Mouse (Mus musculus) C2C12 (cell line): ENCODE data around the gene Ngf. TPM values are rescaled to one million over a fixed set of nuclear protein-coding genes. Genes with fewer than 3 reads are reported as not detected.

Source experiments
- H3K27me3 ChIP-seq: one replicate; pipeline ENCODE4 v1.6.1; 2011; ENCODE audit not compliant: control insufficient read depth, insufficient read depth, insufficient read length
- H3K36me3 ChIP-seq: one replicate; pipeline ENCODE4 v1.6.1; 2011; ENCODE audit not compliant: control insufficient read depth, insufficient read depth
- H3K4me3 ChIP-seq: one replicate; pipeline ENCODE4 v1.5.1; 2011; ENCODE audit warnings: mild to moderate bottlenecking, control low read depth; ENCODE audit not compliant: poor library complexity, insufficient read depth, severe bottlenecking
- H3K79me2 ChIP-seq: one replicate; pipeline ENCODE4 v1.6.1; 2011; ENCODE audit not compliant: control insufficient read depth, insufficient read depth
- H3K79me3 ChIP-seq: one replicate; pipeline ENCODE4 v1.6.1; 2011; ENCODE audit warnings: low read depth, control low read depth
- H3ac ChIP-seq: one replicate; pipeline ENCODE3; 2011; ENCODE audit warnings: low read depth; ENCODE audit not compliant: control insufficient read depth, insufficient read length
- CEBPB ChIP-seq: IDR thresholded peaks from one replicate; pipeline ENCODE4 v1.6.1; 2011; ENCODE audit warnings: low read depth, mild to moderate bottlenecking, control low read depth, moderate library complexity
- CTCF ChIP-seq: IDR thresholded peaks from one replicate; pipeline ENCODE4 v1.5.1; 2011; ENCODE audit not compliant: control insufficient read depth, insufficient read depth, insufficient read length
- FOSL1 ChIP-seq: IDR thresholded peaks from one replicate; pipeline ENCODE4 v1.8.0; 2011; ENCODE audit warnings: mild to moderate bottlenecking, low read length; ENCODE audit not compliant: poor library complexity, insufficient read depth, severe bottlenecking
- MAX ChIP-seq: IDR thresholded peaks from one replicate; pipeline ENCODE4 v1.6.1; 2011; ENCODE audit warnings: mild to moderate bottlenecking, control low read depth
- MYOD1 ChIP-seq: IDR thresholded peaks from one replicate; pipeline ENCODE4 v1.6.1; 2011; ENCODE audit warnings: low read depth; ENCODE audit not compliant: control insufficient read depth, insufficient read length
- MYOG ChIP-seq: IDR thresholded peaks from one replicate; pipeline ENCODE4 v1.6.1; 2011; ENCODE audit not compliant: control insufficient read depth, insufficient read length; ENCODE audit errors: extremely low read depth
- USF1 ChIP-seq: IDR thresholded peaks from one replicate; pipeline ENCODE4 v1.6.1; 2011; ENCODE audit warnings: low read depth, mild to moderate bottlenecking, control low read depth, moderate library complexity
- polyA plus RNA-seq: library from polyadenylated mRNA; unstranded; fragments of >200 nt; fragmentation: generic; extraction: Trizol; gene quantifications from one replicate; pipeline ENCODE4 v1.2.1, GENCODE M21; 2012; ENCODE audit warnings: missing spikeins

The Ngf gene
- polyA plus RNA-seq, 1 experiment, result 115 TPM

DNA sequence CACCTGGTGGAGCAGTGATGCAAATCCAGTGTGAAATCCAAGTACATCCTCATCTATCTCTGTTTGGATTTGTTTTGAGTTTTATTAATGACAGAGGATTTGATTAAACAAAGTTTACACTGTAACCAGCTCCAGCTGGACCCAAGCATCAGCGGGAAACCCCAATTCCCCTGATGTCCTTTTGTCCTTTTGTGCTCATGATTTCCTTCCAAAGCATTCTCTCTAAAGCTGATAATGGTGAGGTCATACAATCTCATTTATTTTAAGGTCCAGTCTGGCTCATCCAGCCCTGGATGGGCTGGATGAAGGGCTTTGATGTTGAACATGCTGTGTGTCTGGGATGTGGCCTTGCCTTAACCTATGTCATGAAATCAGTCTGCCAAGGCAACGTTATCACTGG, 30.3 kb downstream of the Ngf start:
- Histone ChIP-seq H3K79me2 (peaks cover 100% of the 10 kb centered on the region), H3ac (no peak overlapping the region), H3K79me3 (peaks cover 99% of the 10 kb centered on the region), H3K4me3 (no peak overlapping the region), H3K27me3 (no peaks in the 10 kb centered on the region), H3K36me3 (peaks cover 42% of the 10 kb centered on the region)
- TF ChIP-seq CTCF (no peak), FOSL1 (no peak), CEBPB (no peak), MYOD1 (no peak), USF1 (no peak), MYOG (no peak), MAX (no peak)

- H3K4me3 ChIP-seq, result no peak overlapping the region
- no peak overlapping the region for H3ac ChIP-seq
- H3K27me3 ChIP-seq, result no peaks in the 10 kb centered on the region
- TF ChIP-seq USF1 (no peak), MAX (no peak), MYOD1 (no peak), CEBPB (no peak), MYOG (no peak), CTCF (no peak), FOSL1 (no peak)
- H3K79me3 ChIP-seq, result peaks cover 97% of the 10 kb centered on the region
- H3K79me2 ChIP-seq, result peaks cover 100% of the 10 kb centered on the region
- H3K36me3 ChIP-seq, result peaks cover 41% of the 10 kb centered on the region
Measured at GRCm38 (mm10) chr3:102501186-102501585, 31.5 kb downstream of the Ngf start.

DNA sequence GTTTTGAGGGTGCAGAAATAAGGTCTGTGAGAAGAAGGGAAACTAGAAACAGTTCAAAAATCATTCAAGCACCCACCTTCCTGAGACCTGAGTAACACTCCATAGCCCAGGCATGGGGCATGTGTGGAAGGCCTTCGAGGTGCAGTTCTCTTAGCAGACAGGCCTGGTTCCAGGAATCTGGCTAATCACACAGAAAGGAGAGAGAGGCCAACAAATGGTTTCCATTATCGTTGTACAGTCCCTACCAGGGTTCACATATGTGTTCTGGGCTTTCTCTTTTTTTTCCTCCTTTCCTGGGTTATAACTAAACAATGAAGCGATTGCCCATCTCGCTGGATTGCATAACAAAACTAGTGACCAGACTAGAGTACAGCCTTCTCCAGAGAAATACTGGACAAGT, 35.4 kb downstream of the Ngf start:
- no peak overlapping the region for H3K4me3 ChIP-seq
- H3K36me3 ChIP-seq, result peaks cover 36% of the 10 kb centered on the region
- peaks cover 100% of the 10 kb centered on the region for H3K79me2 ChIP-seq
- H3K79me3 ChIP-seq, result peaks cover 92% of the 10 kb centered on the region
- H3ac ChIP-seq, result no peak overlapping the region
- no peaks in the 10 kb centered on the region for H3K27me3 ChIP-seq
- TF ChIP-seq MYOG, result no peak

GRCm38 (mm10) chr3:102506061-102506460, 36.3 kb downstream of the Ngf start:
- Histone ChIP-seq H3K36me3 (peaks cover 39% of the 10 kb centered on the region), H3K79me2 (peaks cover 100% of the 10 kb centered on the region), H3ac (no peak overlapping the region), H3K27me3 (no peaks in the 10 kb centered on the region), H3K4me3 (no peak overlapping the region), H3K79me3 (peaks cover 92% of the 10 kb centered on the region)
- no peak for TF ChIP-seq CTCF
- no peak for TF ChIP-seq CEBPB
- no peak for TF ChIP-seq FOSL1
- no peak for TF ChIP-seq MYOG
- no peak for TF ChIP-seq MYOD1
- TF ChIP-seq USF1, result no peak
- no peak for TF ChIP-seq MAX

- Histone ChIP-seq H3K4me3 (no peak overlapping the region), H3K79me2 (peaks cover 100% of the 10 kb centered on the region), H3K27me3 (no peaks in the 10 kb centered on the region), H3ac (no peak overlapping the region), H3K79me3 (peaks cover 91% of the 10 kb centered on the region), H3K36me3 (peaks cover 46% of the 10 kb centered on the region)
- TF ChIP-seq MAX (no peak), MYOG (no peak), CTCF (no peak)
Measured at GRCm38 (mm10) chr3:102507666-102508260, 38.0 kb downstream of the Ngf start.

DNA sequence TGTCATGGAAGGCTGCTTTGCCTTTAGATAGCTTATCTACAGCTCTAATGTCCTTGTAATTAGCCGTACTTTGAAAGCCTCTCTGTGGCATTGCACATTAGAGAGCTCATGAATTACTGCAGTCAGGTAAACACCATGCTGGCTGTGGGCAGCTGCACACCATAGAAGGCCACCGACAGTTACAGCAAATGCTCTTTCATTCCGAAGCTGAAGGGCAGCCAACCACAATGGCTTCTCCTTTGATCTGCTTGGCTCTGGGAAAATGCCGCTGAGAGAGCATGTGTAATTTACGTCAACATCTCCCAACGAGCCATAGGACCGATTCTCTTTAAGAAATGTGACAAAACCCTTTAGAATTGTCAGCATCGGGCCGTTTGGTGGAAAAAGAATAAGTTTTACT, 38.7 kb downstream of the Ngf start:
- no peaks in the 10 kb centered on the region for H3K27me3 ChIP-seq
- no peak overlapping the region for H3K4me3 ChIP-seq
- H3K36me3 ChIP-seq, result peaks cover 53% of the 10 kb centered on the region
- TF ChIP-seq USF1 (no peak), FOSL1 (no peak), MYOG (no peak), MYOD1 (no peak), MAX (no peak), CTCF (no peak), CEBPB (no peak)
- peaks cover 100% of the 10 kb centered on the region for H3K79me2 ChIP-seq
- H3K79me3 ChIP-seq, result peaks cover 90% of the 10 kb centered on the region
- H3ac ChIP-seq, result no peak overlapping the region
